Mouse (Mus musculus) duodenum, adult 2 months (tissue): Measurements from ENCODE around the gene Fasl. TPM values are rescaled to one million over a fixed set of nuclear protein-coding genes. Genes with fewer than 3 reads are reported as not detected.

Source experiments
- polyA plus RNA-seq: library from polyadenylated mRNA; depleted of rRNA; stranded (reverse); fragments of >200 nt; gene quantifications from 2 replicates; pipeline ENCODE4 v1.2.3, GENCODE M21; 2012; ENCODE audit warnings: low replicate concordance; rRNA removed

The Fasl gene
- 0.13 and 0.45 TPM in 2 replicates for polyA plus RNA-seq

GRCm38 (mm10) chr1:161788339-161788738, at the start of gene Fasl:
TSS of gene Fasl (minus strand) at chr1:161788495.

Other genes with a start within 250 kb of the Fasl start
- gene Suco, start 88.2 kb upstream of the Fasl start, polyA plus RNA-seq, result 0.74 and 0.88 TPM in 2 replicates
- gene Pigc, start 180.7 kb upstream of the Fasl start, polyA plus RNA-seq, result 11.5 and 16.2 TPM in 2 replicates
- not detected in 2 replicates for gene 4930558K02Rik, start 191.1 kb upstream of the Fasl start, polyA plus RNA-seq